Mouse (Mus musculus): ENCODE measurements around the gene Cd59b. TPM values are rescaled to one million over a fixed set of nuclear protein-coding genes. Genes with fewer than 3 reads are reported as not detected.

The Cd59b gene
- total RNA-seq, 2 experiments from 2014 or later = 0.78 TPM; not detected in 1

DNA sequence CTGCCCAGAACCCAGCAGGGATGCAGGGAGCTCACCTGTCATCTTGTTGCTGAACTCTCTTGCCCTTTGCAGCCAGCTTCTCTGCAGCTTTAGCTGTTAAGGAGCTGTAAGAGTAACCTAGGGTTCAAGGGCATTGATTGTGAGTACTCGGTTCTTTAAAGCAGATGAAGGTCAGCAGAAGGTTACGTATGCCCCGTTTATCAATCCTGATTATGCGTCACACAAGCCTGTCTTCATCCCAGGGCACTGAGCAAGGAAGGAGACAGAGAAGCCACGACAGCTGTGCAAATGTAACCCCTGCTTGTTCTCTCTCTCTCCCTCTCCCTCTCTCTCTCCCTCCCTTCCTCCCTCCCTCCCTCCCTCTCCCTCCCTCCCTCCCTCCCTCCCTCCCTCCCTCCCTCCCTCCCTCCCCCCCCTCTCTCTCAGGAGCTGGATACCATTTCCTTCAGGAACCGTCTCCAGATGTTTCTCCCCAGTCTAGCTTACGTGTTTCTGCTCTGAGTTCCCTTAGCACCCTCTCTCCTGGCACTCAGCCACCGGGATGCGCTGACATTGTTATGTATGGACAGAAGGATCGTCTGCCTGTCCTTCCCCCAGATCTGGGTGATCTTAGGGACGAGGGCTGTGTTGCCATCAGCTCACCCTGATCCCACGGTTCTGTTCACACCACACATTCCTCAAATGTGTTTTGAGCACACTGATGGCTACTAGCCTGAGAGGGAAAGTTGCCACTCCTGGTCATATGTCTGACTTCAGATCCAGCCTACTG, 63.6 kb downstream of the Cd59b start:
- no peak for DNase-seq (ENCODE audit: low spot score in 2 of 2)
- intact Hi-C loops (cut with DNase I) = loop anchor here (5.0 kb wide), 1 partner anchor 454 kb away; no protein-coding TSS in a partner anchor

DNA sequence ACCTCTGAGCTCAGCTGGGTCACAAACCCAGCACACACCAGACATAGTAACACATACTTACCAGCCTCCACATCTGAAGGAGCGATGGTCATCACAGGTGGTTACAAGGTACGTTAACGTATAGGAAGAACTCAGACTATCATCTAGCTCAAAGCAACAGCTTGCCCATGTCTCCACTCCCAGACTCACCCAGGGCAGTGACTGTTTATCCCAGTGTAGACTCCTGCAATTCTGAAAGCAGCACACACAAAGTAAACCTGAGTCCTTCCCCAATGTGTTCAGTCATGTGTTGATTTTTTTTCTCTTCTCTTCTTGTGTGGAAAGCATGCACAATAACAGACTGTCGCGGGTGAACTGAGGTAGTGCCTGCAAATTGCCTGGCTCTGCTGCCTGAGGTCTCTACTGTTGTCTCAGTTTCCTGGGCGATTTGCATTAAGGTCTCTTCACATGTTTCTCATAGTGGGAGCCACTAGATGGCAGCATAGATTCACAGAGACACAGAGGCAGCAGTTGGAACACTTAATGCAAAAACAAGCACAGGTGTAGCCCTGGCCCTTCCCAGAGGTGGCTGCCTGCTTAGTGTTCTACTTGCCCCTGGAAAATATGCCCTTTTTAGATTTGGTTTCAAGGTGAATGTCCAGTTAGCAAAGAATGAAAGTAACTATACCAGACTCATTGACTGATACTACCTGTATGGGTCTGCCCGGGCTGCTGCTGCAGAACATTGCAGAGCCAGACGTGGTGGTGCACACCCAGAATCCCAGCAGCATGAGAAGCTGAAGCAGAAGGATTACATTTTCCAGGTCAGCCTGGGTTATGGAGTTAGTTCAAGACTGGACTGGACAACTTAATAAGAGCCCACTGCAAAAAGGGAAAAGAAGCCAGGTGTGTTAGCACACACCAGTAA, 64.8 kb downstream of the Cd59b start:
- peak; percentile 80 to 88 for DNase-seq (ENCODE audit: low spot score in 2 of 2)
- intact Hi-C loops (cut with DNase I) = loop anchor here (1.0 to 5.0 kb wide), 2 partner anchors 288 to 453 kb away; no protein-coding TSS in a partner anchor

DNA sequence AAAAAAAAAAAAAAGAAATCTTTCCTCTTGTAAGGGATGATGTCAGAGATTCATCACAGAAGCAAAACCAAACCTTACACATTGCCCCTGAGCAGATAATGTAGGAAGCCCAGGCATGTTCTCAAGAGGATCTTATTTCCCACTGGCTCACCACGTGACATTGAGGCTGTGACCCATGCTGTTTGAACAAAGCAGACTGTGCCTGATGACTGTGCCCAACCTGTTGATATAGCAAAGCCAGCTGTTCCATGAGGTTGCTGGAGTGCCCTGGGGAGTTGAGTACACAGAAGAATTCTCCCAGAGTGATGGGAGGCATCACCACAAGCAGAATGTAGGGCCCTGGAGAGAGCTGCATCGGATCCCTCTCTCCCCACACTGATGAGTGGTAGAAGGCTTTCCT, 66.3 kb downstream of the Cd59b start:
- no peak for DNase-seq (ENCODE audit: low spot score in 2 of 2)
- intact Hi-C loops (cut with DNase I) = no loop called here

Other genes with a start within 250 kb of the Cd59b start
- gene Lmo2, start 111.9 kb upstream of the Cd59b start, total RNA-seq (2021) = 10 to 100 TPM; 16.7 to 22.7 TPM
- gene Fbxo3, start 42.1 kb upstream of the Cd59b start, total RNA-seq (2021) = 10 to 100 TPM; 59.9 to 60.0 TPM
- not detected for gene 4931422A03Rik, start 41.5 kb upstream of the Cd59b start, total RNA-seq (2021)
- under 1 TPM in 1 of 2 experiments, not detected in 1; 0.34 TPM for gene Gm10912, start 4.0 kb upstream of the Cd59b start, total RNA-seq (2021)
- gene Gm10799, start 1.3 kb upstream of the Cd59b start, total RNA-seq (2021) = not detected
- 1 to 10 TPM; 3.6 to 4.3 TPM for gene Cd59a, start 26.0 kb downstream of the Cd59b start, total RNA-seq (2021)
- gene A930018P22Rik, start 52.9 kb downstream of the Cd59b start, total RNA-seq (2021) = not detected

Data from left cerebral cortex, postnatal 25 days (tissue).